Mouse (Mus musculus): ENCODE results near the gene Stat6. TPM values are rescaled to one million over a fixed set of nuclear protein-coding genes. Genes with fewer than 3 reads are reported as not detected.

Stat6 gene
- total RNA-seq (2017): 33.1 and 48.3 TPM in 2 replicates

- peak; percentile 84 for ATAC-seq (replicated peaks; ENCODE audit: low read depth, poor library complexity, severe bottlenecking)
Observed at GRCm38 (mm10) chr10:127642772-127643552, at the start of gene Stat6. TSS of gene Stat6 (plus strand) at chr10:127642986.

GRCm38 (mm10) chr10:127594405-127594804 lies 48.4 kb upstream of the Stat6 start:
- ATAC-seq (replicated peaks; ENCODE audit: low read depth, poor library complexity, severe bottlenecking): peak; percentile 48

- no peak for ATAC-seq (replicated peaks; ENCODE audit: low read depth, poor library complexity, severe bottlenecking)
Observed at GRCm38 (mm10) chr10:127594930-127595715, 47.7 kb upstream of the Stat6 start.

- ATAC-seq (replicated peaks; ENCODE audit: low read depth, poor library complexity, severe bottlenecking): no peak
Observed at GRCm38 (mm10) chr10:127596321-127596941, 46.4 kb upstream of the Stat6 start.

- peak; percentile 68 for ATAC-seq (replicated peaks; ENCODE audit: low read depth, poor library complexity, severe bottlenecking)
Observed at GRCm38 (mm10) chr10:127597311-127597901, 45.4 kb upstream of the Stat6 start.

GRCm38 (mm10) chr10:127598607-127599006 lies 44.2 kb upstream of the Stat6 start:
- no peak for ATAC-seq (replicated peaks; ENCODE audit: low read depth, poor library complexity, severe bottlenecking)

- ATAC-seq (replicated peaks; ENCODE audit: low read depth, poor library complexity, severe bottlenecking): no peak
Observed at GRCm38 (mm10) chr10:127599252-127599651, 43.5 kb upstream of the Stat6 start.

GRCm38 (mm10) chr10:127599779-127600541 lies 42.8 kb upstream of the Stat6 start:
- no peak for ATAC-seq (replicated peaks; ENCODE audit: low read depth, poor library complexity, severe bottlenecking)

GRCm38 (mm10) chr10:127602194-127602593 lies 40.6 kb upstream of the Stat6 start:
- no peak for ATAC-seq (replicated peaks; ENCODE audit: low read depth, poor library complexity, severe bottlenecking)

GRCm38 (mm10) chr10:127603437-127604371 lies 39.1 kb upstream of the Stat6 start:
- peak; percentile 7; the same call in 1 of the 2 replicates for ATAC-seq (replicated peaks; ENCODE audit: low read depth, poor library complexity, severe bottlenecking)

GRCm38 (mm10) chr10:127604465-127605250 lies 38.1 kb upstream of the Stat6 start:
- ATAC-seq (replicated peaks; ENCODE audit: low read depth, poor library complexity, severe bottlenecking): peak; percentile 91

- no peak for ATAC-seq (replicated peaks; ENCODE audit: low read depth, poor library complexity, severe bottlenecking)
Observed at GRCm38 (mm10) chr10:127605251-127605547, 37.6 kb upstream of the Stat6 start.

- no peak for ATAC-seq (replicated peaks; ENCODE audit: low read depth, poor library complexity, severe bottlenecking)
Observed at GRCm38 (mm10) chr10:127605756-127606155, 37.0 kb upstream of the Stat6 start.

GRCm38 (mm10) chr10:127607059-127607458 lies 35.7 kb upstream of the Stat6 start:
- ATAC-seq (replicated peaks; ENCODE audit: low read depth, poor library complexity, severe bottlenecking): no peak

GRCm38 (mm10) chr10:127609415-127610065 lies 33.2 kb upstream of the Stat6 start:
- ATAC-seq (replicated peaks; ENCODE audit: low read depth, poor library complexity, severe bottlenecking): no peak

- ATAC-seq (replicated peaks; ENCODE audit: low read depth, poor library complexity, severe bottlenecking): no peak
Observed at GRCm38 (mm10) chr10:127610066-127610415, 32.7 kb upstream of the Stat6 start.

- no peak for ATAC-seq (replicated peaks; ENCODE audit: low read depth, poor library complexity, severe bottlenecking)
Observed at GRCm38 (mm10) chr10:127612079-127612775, 30.6 kb upstream of the Stat6 start.
